Mouse (Mus musculus) CH12.LX (cell line): ENCODE measurements around the gene Mns1. TPM values are rescaled to one million over a fixed set of nuclear protein-coding genes. Genes with fewer than 3 reads are reported as not detected.

ENCODE experiments used
- DNase-seq: peaks from one replicate; pipeline ENCODE4 v3.0.0-alpha.2; 2013; ENCODE audit errors: extremely low read depth
- H3K27ac ChIP-seq: 2 replicates; pipeline ENCODE4 v1.5.1; 2012; ENCODE audit warnings: low read depth, mild to moderate bottlenecking, control low read depth, moderate library complexity; ENCODE audit not compliant: insufficient read depth
- H3K27me3 ChIP-seq: replicated peaks from 2 replicates; pipeline ENCODE3; 2012; ENCODE audit warnings: inconsistent platforms
- H3K36me3 ChIP-seq, 2 experiments: replicated peaks in 1 of 2; 2 replicates each; pipeline versions ENCODE3 to v1.6.1; 2012; ENCODE audit warnings: inconsistent platforms in 1 of 2, low read length in 1 of 2, mild to moderate bottlenecking in 1 of 2, mixed read lengths in 1 of 2, moderate library complexity in 1 of 2; ENCODE audit not compliant: control insufficient read depth in 1 of 2, insufficient read depth in 1 of 2
- H3K4me1 ChIP-seq, 2 experiments: 2 replicates each; pipeline ENCODE4 v1.6.1; 2012; ENCODE audit warnings: inconsistent platforms in 1 of 2, moderate library complexity in 1 of 2; ENCODE audit not compliant: insufficient read depth in 2 of 2, control insufficient read depth in 1 of 2
- H3K4me2 ChIP-seq: 2 replicates; pipeline ENCODE4 v1.6.1; 2012; ENCODE audit warnings: low read depth, mild to moderate bottlenecking, control low read depth; ENCODE audit not compliant: poor library complexity, insufficient read depth, severe bottlenecking
- H3K4me3 ChIP-seq, 3 experiments: fragments of 150-350 bp in 1 of 3; sonication (generic) in 1 of 3; replicated peaks in 1 of 3; 2 replicates each; pipeline versions ENCODE3 to v1.5.1; 2011 to 2012; ENCODE audit warnings: low read depth in 2 of 3, low read length in 2 of 3, mild to moderate bottlenecking in 2 of 3, moderate library complexity in 2 of 3, control low read depth in 1 of 3, improper control_type of control experiment in 1 of 3, inconsistent platforms in 1 of 3, mixed read lengths in 1 of 3; ENCODE audit not compliant: poor library complexity in 1 of 3
- H3K79me2 ChIP-seq: replicated peaks from 2 replicates; pipeline ENCODE4 v1.6.1; 2012; ENCODE audit warnings: mild to moderate bottlenecking, moderate library complexity; ENCODE audit not compliant: control insufficient read depth, poor library complexity, insufficient read depth, severe bottlenecking; ENCODE audit errors: extremely low read depth
- H3K9ac ChIP-seq: 2 replicates; pipeline ENCODE4 v1.6.1; 2012; ENCODE audit warnings: low read depth, mild to moderate bottlenecking, control low read depth, moderate library complexity; ENCODE audit not compliant: insufficient read depth
- H3K9me3 ChIP-seq: replicated peaks from 2 replicates; pipeline ENCODE3; 2012; ENCODE audit warnings: low read length, inconsistent platforms, mixed read lengths
- CHD2 ChIP-seq: IDR thresholded peaks from 2 replicates; pipeline ENCODE4 v1.6.1; 2011; ENCODE audit warnings: low read length, improper control_type of control experiment
- CTCF ChIP-seq, 2 experiments: IDR thresholded peaks in 1 of 2; conservative IDR thresholded peaks in 1 of 2; 2 replicates each; pipeline ENCODE4 v1.5.1; 2011 to 2012; ENCODE audit warnings: low read depth in 2 of 2, low read length in 2 of 2, improper control_type of control experiment in 1 of 2, inconsistent platforms in 1 of 2, mild to moderate bottlenecking in 1 of 2, moderate library complexity in 1 of 2
- EP300 ChIP-seq: IDR thresholded peaks from 2 replicates; pipeline ENCODE4 v1.6.1; 2011; ENCODE audit warnings: low read length, improper control_type of control experiment
- GABPA ChIP-seq: IDR thresholded peaks from 2 replicates; pipeline ENCODE4 v1.6.1; 2012; ENCODE audit warnings: low read depth, low read length, improper control_type of control experiment, inconsistent platforms; ENCODE audit not compliant: insufficient replicate concordance
- HCFC1 ChIP-seq: IDR thresholded peaks from 2 replicates; pipeline ENCODE4 v1.6.1; 2012; ENCODE audit warnings: low read depth, mild to moderate bottlenecking, inconsistent platforms, low read length, improper control_type of control experiment
- JUN ChIP-seq: IDR thresholded peaks from 2 replicates; pipeline ENCODE4 v1.6.1; 2011; ENCODE audit warnings: low read depth, mild to moderate bottlenecking, low read length, improper control_type of control experiment, moderate library complexity; ENCODE audit not compliant: insufficient read depth
- KAT2A ChIP-seq: IDR thresholded peaks from 2 replicates; pipeline ENCODE4 v1.6.1; 2012; ENCODE audit warnings: low read length, improper control_type of control experiment, inconsistent platforms; ENCODE audit not compliant: insufficient replicate concordance
- MAFK ChIP-seq: IDR thresholded peaks from 2 replicates; pipeline ENCODE4 v1.6.1; 2011; ENCODE audit warnings: low read length, improper control_type of control experiment; ENCODE audit not compliant: insufficient replicate concordance
- MAZ ChIP-seq: IDR thresholded peaks from 2 replicates; pipeline ENCODE4 v1.6.1; 2012; ENCODE audit warnings: low read depth, mild to moderate bottlenecking, inconsistent platforms, low read length, improper control_type of control experiment, moderate library complexity
- MXI1 ChIP-seq: IDR thresholded peaks from 2 replicates; pipeline ENCODE4 v1.6.1; 2011; ENCODE audit warnings: mild to moderate bottlenecking, low read depth, low read length, improper control_type of control experiment
- POLR2AphosphoS2 ChIP-seq: IDR thresholded peaks from 2 replicates; pipeline ENCODE4 v1.6.1; 2011; ENCODE audit warnings: low read depth, low read length, improper control_type of control experiment
- TCF12 ChIP-seq: IDR thresholded peaks from 2 replicates; pipeline ENCODE4 v1.6.1; 2014; ENCODE audit warnings: low read depth, mild to moderate bottlenecking, inconsistent platforms, low read length, improper control_type of control experiment
- UBTF ChIP-seq: IDR thresholded peaks from 2 replicates; pipeline ENCODE4 v1.6.1; 2012; ENCODE audit warnings: low read depth, mild to moderate bottlenecking, inconsistent platforms, low read length, improper control_type of control experiment, moderate library complexity
- USF1 ChIP-seq: IDR thresholded peaks from 2 replicates; pipeline ENCODE4 v1.6.1; 2014; ENCODE audit warnings: low read depth, mild to moderate bottlenecking, inconsistent platforms, low read length, improper control_type of control experiment
- USF2 ChIP-seq: conservative IDR thresholded peaks from 2 replicates; pipeline ENCODE4 v1.6.1; 2011; ENCODE audit warnings: low read depth, low read length, improper control_type of control experiment
- ZC3H11A ChIP-seq: IDR thresholded peaks from 2 replicates; pipeline ENCODE4 v1.6.1; 2012; ENCODE audit warnings: low read depth, mild to moderate bottlenecking, inconsistent platforms, low read length, improper control_type of control experiment
- ZNF384 ChIP-seq: IDR thresholded peaks from 2 replicates; pipeline ENCODE4 v1.6.1; 2012; ENCODE audit warnings: low read depth, low read length, improper control_type of control experiment, inconsistent platforms
- dilution Hi-C: fragments of 300-500 bp; cut with MboI; formaldehyde crosslinking; loops from 2 replicates; pipeline ENCODE4 v1.14.3; 2020; ENCODE audit warnings: low sequenced_read_pairs; ENCODE audit not compliant: extremely low pct_unique_long_range_greater_than_20kb, extremely low pct_ligation_motif_present
- in situ Hi-C: fragments of 300-500 bp; cut with MboI; formaldehyde crosslinking; loops from 3 replicates; pipeline ENCODE4 v1.14.3; 2019; ENCODE audit warnings: low sequenced_read_pairs, low pct_ligation_motif_present, low pct_unique_long_range_greater_than_20kb, mixed read lengths
- polyA plus RNA-seq: library from polyadenylated mRNA; unstranded; fragments of >175 nt; gene quantifications from 2 replicates; pipeline ENCODE4 v1.2.1, GENCODE M21; 2012; ENCODE audit warnings: low read depth; ENCODE audit not compliant: insufficient read length
- total RNA-seq, 2 experiments: library from RNA; depleted of rRNA; stranded (reverse); fragments of 300-350 nt in 1 of 2; fragments of >200 nt in 1 of 2; gene quantifications; 2 replicates each; pipeline ENCODE4 v1.2.3; 2012 to 2014

Gene Mns1
- total and polyA plus RNA-seq, 3 experiments: 16.7 to 66.0 (median 19.4) TPM

GRCm38 (mm10) chr9:72440358-72440757 lies 2.5 kb downstream of the Mns1 start:
- Histone ChIP-seq H3K9me3 (no peaks in the 10 kb centered on the region), H3K27ac (no peak overlapping the region), H3K4me3 (no peak overlapping the region), H3K36me3 (peaks cover 8 to 41% of the 10 kb centered on the region in 2 experiments), H3K27me3 (no peaks in the 10 kb centered on the region), H3K4me2 (no peak overlapping the region), H3K4me1 (peaks cover 0 to 47% of the 10 kb centered on the region in 2 experiments; a peak in 2 of 4 replicates), H3K9ac (no peak overlapping the region), H3K79me2 (peaks cover 23% of the 10 kb centered on the region)
- TF ChIP-seq POLR2AphosphoS2 (no peak), EP300 (no peak), CTCF (conservative IDR thresholded peaks at IDR 0.05 in 1 of 2, IDR thresholded peaks at IDR 0.05 in 1 of 2; ENCODE audit: low read depth in 2 of 2, low read length in 2 of 2) (no peak), CHD2 (no peak), TCF12 (no peak), ZNF384 (no peak), USF2 (no peak), KAT2A (no peak), MAZ (no peak), JUN (no peak), HCFC1 (no peak), MAFK (no peak), UBTF (no peak), ZC3H11A (no peak), USF1 (no peak)
- DNase-seq: no peak
- dilution Hi-C loops (no loop called here), in situ Hi-C loops (no loop called here)

GRCm38 (mm10) chr9:72440948-72441926 lies 3.4 kb downstream of the Mns1 start:
- dilution Hi-C loops (no loop called here), in situ Hi-C loops (no loop called here)
- Histone ChIP-seq H3K4me2 (no peak overlapping the region), H3K79me2 (peaks cover 23% of the 10 kb centered on the region), H3K4me3 (no peak overlapping the region), H3K27ac (no peak overlapping the region)
- DNase-seq: no peak
- TF ChIP-seq ZNF384: no peak
- no peak for TF ChIP-seq UBTF
- no peak for TF ChIP-seq EP300
- TF ChIP-seq MXI1: no peak
- TF ChIP-seq GABPA: no peak
- TF ChIP-seq, all 38 proteins: peak for 0
- H3K9ac ChIP-seq: no peak overlapping the region
- peaks cover 10 to 49% of the 10 kb centered on the region in 2 experiments for H3K36me3 ChIP-seq
- no peaks in the 10 kb centered on the region for H3K27me3 ChIP-seq
- peaks cover 0 to 41% of the 10 kb centered on the region in 2 experiments; a peak in 2 of 4 replicates for H3K4me1 ChIP-seq
- H3K9me3 ChIP-seq: no peaks in the 10 kb centered on the region
